Mouse (Mus musculus) testis, adult 2 months (tissue): Measurements from ENCODE around the gene Atoh8.

Experiments
- CTCF ChIP-seq: fragments of 200-500 bp; IDR thresholded peaks from 2 replicates; pipeline ENCODE4 v1.5.1; 2012; ENCODE audit warnings: low read depth, mild to moderate bottlenecking, inconsistent platforms, low read length, moderate library complexity; ENCODE audit not compliant: control insufficient read depth, insufficient read depth, insufficient replicate concordance
- POLR2A ChIP-seq: fragments of 200-500 bp; IDR thresholded peaks from 2 replicates; pipeline ENCODE4 v1.6.1; 2012; ENCODE audit warnings: low read depth, mild to moderate bottlenecking, inconsistent platforms, low read length, moderate library complexity; ENCODE audit not compliant: control insufficient read depth

- TF ChIP-seq POLR2A (no peak), CTCF (no peak)
Measured at GRCm38 (mm10) chr6:72270952-72271519, 35.7 kb upstream of the Atoh8 start.
